Mouse (Mus musculus) limb, embryonic 10.5 days (tissue): ENCODE results near the gene 1110017D15Rik. TPM values are rescaled to one million over a fixed set of nuclear protein-coding genes. Genes with fewer than 3 reads are reported as not detected.

Experiments
- DNase-seq: peaks from one replicate; pipeline ENCODE4 v3.0.0-alpha.2; 2017; ENCODE audit warnings: low spot score
- H3K27ac ChIP-seq: fragments of 300-500 bp; sonication (generic); 2 replicates; pipeline ENCODE4 v1.5.1; 2016; ENCODE audit warnings: mild to moderate bottlenecking
- H3K27me3 ChIP-seq: fragments of 300-500 bp; sonication (generic); 2 replicates; pipeline ENCODE4 v1.6.1; 2016; ENCODE audit warnings: low read depth, mild to moderate bottlenecking; ENCODE audit not compliant: poor library complexity, severe bottlenecking
- H3K36me3 ChIP-seq: fragments of 300-500 bp; sonication (generic); 2 replicates; pipeline ENCODE4 v1.6.1; 2016; ENCODE audit warnings: mild to moderate bottlenecking, moderate library complexity
- H3K4me1 ChIP-seq: fragments of 300-500 bp; sonication (generic); 2 replicates; pipeline ENCODE4 v1.6.1; 2016
- H3K4me3 ChIP-seq: fragments of 300-500 bp; sonication (generic); 2 replicates; pipeline ENCODE4 v1.5.1; 2016; ENCODE audit warnings: mild to moderate bottlenecking, moderate library complexity
- H3K9me3 ChIP-seq: fragments of 300-500 bp; sonication (generic); replicated peaks from 2 replicates; pipeline ENCODE4 v1.6.1; 2016; ENCODE audit warnings: mild to moderate bottlenecking
- WGBS: fragments of 180-500 bp; shearing (Covaris S2); methylation state at CpG from one replicate; pipeline ENCODE4 v1.1.7; 2016; 5-methylcytosine and 5-hydroxymethylcytosine counted together
- polyA plus RNA-seq: library from polyadenylated mRNA; unstranded; fragments of >200 nt; fragmentation: Nextera tagmentation; extraction: Ambion mirVana; gene quantifications from 2 replicates; pipeline ENCODE4 v1.2.1, GENCODE M21; 2016

The 1110017D15Rik gene
- polyA plus RNA-seq, 1 experiment from 2014 or later = 4.3 TPM

- H3K4me1 ChIP-seq = peaks cover 38% of the 10 kb centered on the region
- H3K27ac ChIP-seq = peak overlapping the region; percentile 84
- no peaks in the 10 kb centered on the region for H3K9me3 ChIP-seq
- WGBS = under 1% methylated on average over 29 of the region's 29 CpGs
- H3K27me3 ChIP-seq = peaks cover 40% of the 10 kb centered on the region
- no peaks in the 10 kb centered on the region for H3K36me3 ChIP-seq
- peak; percentile 92 for DNase-seq
- peak overlapping the region; percentile 59 for H3K4me3 ChIP-seq
Observed at GRCm38 (mm10) chr4:41506906-41507305, 10.2 kb downstream of the 1110017D15Rik start.

- Histone ChIP-seq H3K27me3 (peaks cover 48% of the 10 kb centered on the region), H3K4me1 (peaks cover 38% of the 10 kb centered on the region), H3K9me3 (no peaks in the 10 kb centered on the region), H3K27ac (peak overlapping the region; percentile 84; the same call in 1 of the 2 replicates), H3K36me3 (no peaks in the 10 kb centered on the region), H3K4me3 (peak overlapping the region; percentile 59; the same call in 1 of the 2 replicates)
- DNase-seq = peak; percentile 67
- WGBS = 11% methylated on average over 13 of the region's 13 CpGs
Observed at GRCm38 (mm10) chr4:41506156-41506555, 11.0 kb downstream of the 1110017D15Rik start.

GRCm38 (mm10) chr4:41505131-41505551, 12.0 kb downstream of the 1110017D15Rik start:
- peaks cover 58% of the 10 kb centered on the region for H3K27me3 ChIP-seq
- H3K4me3 ChIP-seq = no peak overlapping the region
- no peaks in the 10 kb centered on the region for H3K9me3 ChIP-seq
- no peak overlapping the region for H3K27ac ChIP-seq
- WGBS = 54% methylated on average over 11 of the region's 11 CpGs
- no peak for DNase-seq
- peaks cover 38% of the 10 kb centered on the region for H3K4me1 ChIP-seq
- H3K36me3 ChIP-seq = no peaks in the 10 kb centered on the region

GRCm38 (mm10) chr4:41504325-41504724, 12.8 kb downstream of the 1110017D15Rik start:
- Histone ChIP-seq H3K4me1 (peaks cover 41% of the 10 kb centered on the region), H3K27me3 (peaks cover 66% of the 10 kb centered on the region), H3K27ac (no peak overlapping the region), H3K9me3 (no peaks in the 10 kb centered on the region), H3K4me3 (no peak overlapping the region), H3K36me3 (no peaks in the 10 kb centered on the region)
- 72% methylated on average over 5 of the region's 5 CpGs for WGBS
- no peak for DNase-seq

- Histone ChIP-seq H3K27me3 (peaks cover 70% of the 10 kb centered on the region), H3K36me3 (no peaks in the 10 kb centered on the region), H3K27ac (peak within 1 kb of the TSS; percentile 76; the same call in 1 of the 2 replicates), H3K9me3 (no peaks in the 10 kb centered on the region), H3K4me3 (peak within 1 kb of the TSS; percentile 52), H3K4me1 (peaks cover 53% of the 10 kb centered on the region)
- WGBS = under 1% methylated on average over 18 of the region's 18 CpGs
- peak; percentile 98 for DNase-seq
Observed at GRCm38 (mm10) chr4:41502986-41503412, 14.1 kb downstream of the 1110017D15Rik start, which contains the start of gene AI464131. TSS of gene AI464131 (minus strand) at chr4:41503076.

GRCm38 (mm10) chr4:41502171-41502940, 14.8 kb downstream of the 1110017D15Rik start:
- no peak for DNase-seq
- peaks cover 71% of the 10 kb centered on the region for H3K27me3 ChIP-seq
- peak overlapping the region; percentile 52 for H3K4me3 ChIP-seq
- H3K36me3 ChIP-seq = no peaks in the 10 kb centered on the region
- WGBS = 9% methylated on average over 20 of the region's 20 CpGs
- H3K27ac ChIP-seq = peak overlapping the region; percentile 76; the same call in 1 of the 2 replicates
- no peaks in the 10 kb centered on the region for H3K9me3 ChIP-seq
- peaks cover 53% of the 10 kb centered on the region for H3K4me1 ChIP-seq

- DNase-seq = no peak
- Histone ChIP-seq H3K9me3 (no peaks in the 10 kb centered on the region), H3K36me3 (no peaks in the 10 kb centered on the region), H3K27ac (no peak overlapping the region), H3K27me3 (peaks cover 80% of the 10 kb centered on the region), H3K4me1 (peaks cover 38% of the 10 kb centered on the region), H3K4me3 (no peak overlapping the region)
- 80% methylated on average over 4 of the region's 4 CpGs for WGBS
Observed at GRCm38 (mm10) chr4:41500787-41501186, 16.3 kb downstream of the 1110017D15Rik start.

- WGBS = 51% methylated on average over 8 of the region's 8 CpGs
- DNase-seq = no peak
- Histone ChIP-seq H3K27ac (no peak overlapping the region), H3K36me3 (no peaks in the 10 kb centered on the region), H3K4me3 (no peak overlapping the region), H3K27me3 (peaks cover 86% of the 10 kb centered on the region), H3K4me1 (peaks cover 38% of the 10 kb centered on the region), H3K9me3 (no peaks in the 10 kb centered on the region)
Observed at GRCm38 (mm10) chr4:41499619-41500018, 17.5 kb downstream of the 1110017D15Rik start.

- Histone ChIP-seq H3K36me3 (no peaks in the 10 kb centered on the region), H3K4me3 (peak overlapping the region; percentile 46), H3K9me3 (no peaks in the 10 kb centered on the region), H3K27me3 (peaks cover 92% of the 10 kb centered on the region), H3K4me1 (peaks cover 38% of the 10 kb centered on the region), H3K27ac (no peak overlapping the region)
- WGBS = 1% methylated on average over 43 of the region's 43 CpGs
- DNase-seq = peak; percentile 68
Observed at GRCm38 (mm10) chr4:41498921-41499391, 18.2 kb downstream of the 1110017D15Rik start.

- peaks cover 95% of the 10 kb centered on the region for H3K27me3 ChIP-seq
- DNase-seq = peak; percentile 57
- peak overlapping the region; percentile 46 for H3K4me3 ChIP-seq
- no peaks in the 10 kb centered on the region for H3K36me3 ChIP-seq
- peaks cover 36% of the 10 kb centered on the region for H3K4me1 ChIP-seq
- WGBS = 6% methylated on average over 72 of the region's 72 CpGs
- no peaks in the 10 kb centered on the region for H3K9me3 ChIP-seq
- no peak overlapping the region for H3K27ac ChIP-seq
Observed at GRCm38 (mm10) chr4:41497995-41498845, 18.9 kb downstream of the 1110017D15Rik start.

GRCm38 (mm10) chr4:41497579-41497978, 19.6 kb downstream of the 1110017D15Rik start:
- Histone ChIP-seq H3K9me3 (no peaks in the 10 kb centered on the region), H3K4me3 (peak overlapping the region; percentile 46), H3K36me3 (no peaks in the 10 kb centered on the region), H3K4me1 (peaks cover 29% of the 10 kb centered on the region), H3K27me3 (peaks cover 88% of the 10 kb centered on the region), H3K27ac (no peak overlapping the region)
- WGBS = 1% methylated on average over 34 of the region's 34 CpGs
- peak; percentile 78 for DNase-seq

- DNase-seq = no peak
- Histone ChIP-seq H3K36me3 (no peaks in the 10 kb centered on the region), H3K4me3 (no peak overlapping the region)
Observed at GRCm38 (mm10) chr4:41497046-41497445, 20.1 kb downstream of the 1110017D15Rik start.

More at GRCm38 (mm10) chr4:41497046-41497445, 20.1 kb downstream of the 1110017D15Rik start:
- peaks cover 24% of the 10 kb centered on the region for H3K4me1 ChIP-seq
- H3K27me3 ChIP-seq = peaks cover 83% of the 10 kb centered on the region
- no peak overlapping the region for H3K27ac ChIP-seq
- no peaks in the 10 kb centered on the region for H3K9me3 ChIP-seq
- 41% methylated on average over 5 of the region's 5 CpGs for WGBS
